Mouse (Mus musculus) thymus, adult 18-20 months (tissue): ENCODE measurements around the gene Wdr31.

Experiments
- DNase-seq, 2 experiments: peaks; one replicate each; pipeline ENCODE4 v3.0.0; 2022; ENCODE audit warnings: mixed read lengths in 2 of 2

Gene Wdr31

DNA sequence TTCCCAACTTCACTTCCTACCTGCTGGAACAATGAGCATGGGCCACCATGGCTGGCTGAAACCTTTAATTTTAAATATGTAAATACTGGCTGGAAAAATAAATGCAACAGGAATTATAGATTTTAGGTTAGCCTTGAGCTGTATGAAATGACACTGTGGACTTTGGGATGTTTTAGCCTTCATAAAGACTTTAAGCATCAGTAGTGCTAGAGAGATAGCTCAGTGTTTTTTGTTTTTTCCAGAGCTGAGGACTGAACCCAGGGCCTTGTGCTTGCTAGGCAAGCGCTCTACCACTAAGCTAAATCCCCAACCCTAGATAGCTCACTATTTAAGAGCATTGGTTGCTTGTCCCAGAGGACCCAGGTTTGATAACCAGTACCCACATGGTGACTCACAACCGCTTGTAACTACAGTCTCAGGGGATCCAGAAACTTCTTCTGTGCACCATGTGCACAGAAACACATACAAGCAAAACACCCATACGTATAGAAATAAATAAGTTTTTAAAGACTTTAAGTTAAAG, 33.4 kb downstream of the Wdr31 start:
- DNase-seq, result no peak

- DNase-seq, result no peak
Measured at GRCm38 (mm10) chr4:62435081-62435480, 35.6 kb downstream of the Wdr31 start, which contains the start of gene Rnf183. Rnf183 (minus strand) TSS chr4:62435252.

DNA sequence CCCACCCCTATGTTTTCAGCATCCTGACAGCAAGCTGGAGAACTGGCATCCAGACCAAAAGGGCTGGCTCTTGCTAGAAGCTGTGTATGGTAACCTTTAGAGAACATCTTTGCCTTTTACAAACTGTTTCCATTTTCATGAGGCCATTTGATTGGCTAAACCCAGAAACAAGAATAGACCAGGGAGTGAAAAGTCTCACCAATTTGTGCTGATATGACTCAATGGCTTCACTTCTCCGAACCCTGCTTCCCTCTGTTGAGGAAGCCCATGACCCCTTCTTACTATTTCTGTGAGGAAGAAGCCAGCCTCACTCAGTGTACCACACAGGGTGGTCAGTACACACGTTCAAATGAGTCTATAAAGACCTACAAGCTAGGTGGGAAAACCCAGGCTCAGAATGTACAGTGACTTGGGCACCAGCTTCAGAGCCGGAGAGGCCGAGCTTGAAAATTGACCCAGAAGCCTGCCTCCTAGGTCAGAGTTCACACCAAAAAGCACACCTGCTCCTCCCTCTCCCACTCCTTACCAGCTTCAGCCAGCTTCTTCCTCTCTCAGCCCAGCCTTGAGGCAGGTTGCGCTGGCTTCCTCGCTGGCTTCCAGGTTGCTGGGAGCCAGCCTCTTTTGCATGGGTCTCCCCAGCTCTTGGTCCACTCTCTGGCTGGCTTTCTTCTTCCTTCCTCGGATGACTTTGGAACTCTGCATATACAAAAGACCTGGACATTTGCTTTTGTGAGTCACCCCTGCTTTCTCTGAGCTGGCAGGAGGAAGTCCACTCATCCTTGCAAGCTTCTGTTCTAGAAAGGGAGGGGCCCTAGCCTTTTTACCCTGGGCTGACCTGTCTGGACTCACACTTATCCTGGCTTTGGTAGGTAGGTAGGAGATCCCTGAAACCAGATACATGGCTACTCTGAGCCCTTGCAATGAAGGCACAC, 36.5 kb downstream of the Wdr31 start:
- DNase-seq, result no peak

DNA sequence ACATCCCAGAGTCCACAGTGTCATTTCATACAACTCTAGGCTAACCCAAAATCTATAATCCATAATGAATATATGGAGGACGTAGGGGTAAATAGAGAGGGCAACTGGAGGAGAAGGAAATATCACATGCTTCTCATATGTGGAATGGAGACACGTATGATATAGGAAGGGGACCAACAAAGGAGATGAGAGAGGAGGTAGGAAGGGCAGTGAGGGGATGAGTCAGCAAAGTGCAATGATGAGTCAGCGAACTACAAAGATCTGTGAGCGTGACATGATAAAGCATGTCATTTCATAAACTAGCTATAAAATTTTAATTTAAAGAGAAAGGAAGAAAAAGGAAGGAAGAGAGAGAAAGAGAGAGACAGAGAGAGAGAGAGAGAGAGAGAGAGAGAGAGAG, 39.2 kb downstream of the Wdr31 start:
- DNase-seq, result no peak

DNA sequence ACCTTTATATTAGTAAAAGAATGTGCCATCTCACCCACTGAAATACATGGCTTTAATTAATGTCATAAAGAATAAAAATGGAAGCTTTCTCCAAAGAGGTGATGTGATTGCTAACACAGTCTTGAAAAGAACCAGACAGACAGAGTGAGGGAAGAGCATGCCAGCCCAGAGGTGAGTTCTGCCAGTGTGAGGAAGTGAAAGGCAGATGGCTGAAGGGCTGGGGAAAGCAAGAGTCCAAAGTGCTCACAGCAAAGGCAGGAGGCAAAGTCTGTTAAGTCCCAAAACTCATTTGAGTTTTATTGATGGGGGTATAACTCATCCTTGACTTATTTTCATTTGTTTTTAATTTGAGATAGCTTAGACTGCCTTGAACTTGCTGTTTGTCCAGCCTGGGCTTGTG, 40.0 kb downstream of the Wdr31 start:
- no peak for DNase-seq

- DNase-seq, result no peak
Measured at GRCm38 (mm10) chr4:62429616-62430015, 41.1 kb downstream of the Wdr31 start.

GRCm38 (mm10) chr4:62427978-62428758, 42.5 kb downstream of the Wdr31 start:
- no peak for DNase-seq

DNA sequence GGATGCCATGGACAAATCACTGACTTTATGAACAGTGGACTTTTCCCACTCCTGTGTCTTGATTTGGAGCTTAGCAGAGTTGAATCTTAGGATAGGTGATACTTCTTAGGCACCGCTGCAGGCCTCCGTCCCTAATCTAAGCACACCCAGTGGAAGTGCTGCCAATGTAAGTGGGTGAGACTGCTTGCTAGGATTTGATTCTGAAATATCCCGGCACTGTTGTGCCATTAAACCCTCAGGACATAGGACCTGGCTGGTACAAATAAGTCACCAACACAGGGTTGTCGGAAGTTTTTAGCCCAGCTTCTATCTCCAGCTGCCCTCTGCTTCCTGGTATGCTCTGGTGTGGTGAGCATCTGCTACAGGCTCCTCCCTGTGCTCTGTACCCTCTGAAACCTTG, 44.8 kb downstream of the Wdr31 start:
- no peak for DNase-seq

DNA sequence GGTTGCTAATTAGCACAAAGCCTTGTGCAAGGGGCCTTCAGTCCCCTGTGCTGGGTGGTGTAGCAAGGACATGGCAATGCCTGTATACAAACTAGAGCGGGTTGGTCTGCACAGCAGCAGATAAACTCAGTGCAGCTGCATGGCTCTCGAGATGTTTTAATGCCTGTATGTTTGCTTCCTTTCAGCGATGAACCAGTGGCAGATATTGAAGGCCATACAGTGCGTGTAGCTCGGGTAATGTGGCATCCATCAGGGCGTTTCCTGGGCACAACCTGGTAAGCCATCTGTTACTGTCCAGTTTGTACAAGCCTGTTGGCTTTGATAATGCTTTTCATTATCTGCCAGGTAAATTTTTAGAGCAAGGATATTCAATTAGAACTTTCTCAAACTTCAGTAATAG, 51.6 kb downstream of the Wdr31 start:
- DNase-seq, result no peak

GRCm38 (mm10) chr4:62418448-62418847, 52.2 kb downstream of the Wdr31 start:
- DNase-seq, result no peak

DNA sequence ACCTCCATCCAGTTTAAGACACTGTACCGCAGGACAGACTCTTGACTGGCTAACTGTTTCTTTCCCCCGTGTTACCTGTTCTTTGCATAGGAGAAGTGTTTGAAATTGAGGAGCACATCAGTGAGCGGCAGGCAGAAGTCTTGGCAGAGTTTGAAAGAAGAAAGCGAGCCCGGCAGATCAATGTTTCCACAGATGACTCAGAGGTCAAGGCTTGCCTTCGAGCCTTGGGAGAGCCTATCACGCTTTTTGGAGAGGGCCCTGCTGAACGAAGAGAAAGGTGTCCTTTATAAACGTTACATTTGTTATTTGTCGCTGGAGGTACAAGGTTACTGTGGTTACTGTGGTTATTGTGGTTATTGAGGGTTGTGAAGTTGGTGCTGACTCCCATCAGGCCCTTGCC, 59.1 kb downstream of the Wdr31 start:
- DNase-seq, result no peak

DNA sequence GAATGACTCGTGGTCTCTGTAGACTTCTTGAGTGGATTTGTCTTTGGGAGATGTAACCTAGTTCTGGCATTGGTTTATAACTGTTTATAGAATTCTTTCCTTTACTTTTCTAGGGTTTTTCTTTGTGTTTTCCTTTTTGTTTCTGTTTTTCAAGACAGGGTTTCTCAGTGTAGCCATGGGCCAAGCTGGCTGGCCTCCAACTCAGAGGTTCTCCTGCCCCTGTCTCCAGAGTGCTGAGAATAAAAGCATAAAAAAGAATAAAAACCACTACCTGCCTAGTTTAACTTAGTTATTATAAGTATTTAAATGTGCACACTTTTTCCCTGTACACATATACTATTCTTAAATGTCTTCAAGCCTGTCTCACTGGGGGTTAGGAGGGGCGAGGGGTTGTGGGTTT, 60.4 kb downstream of the Wdr31 start:
- no peak for DNase-seq

DNA sequence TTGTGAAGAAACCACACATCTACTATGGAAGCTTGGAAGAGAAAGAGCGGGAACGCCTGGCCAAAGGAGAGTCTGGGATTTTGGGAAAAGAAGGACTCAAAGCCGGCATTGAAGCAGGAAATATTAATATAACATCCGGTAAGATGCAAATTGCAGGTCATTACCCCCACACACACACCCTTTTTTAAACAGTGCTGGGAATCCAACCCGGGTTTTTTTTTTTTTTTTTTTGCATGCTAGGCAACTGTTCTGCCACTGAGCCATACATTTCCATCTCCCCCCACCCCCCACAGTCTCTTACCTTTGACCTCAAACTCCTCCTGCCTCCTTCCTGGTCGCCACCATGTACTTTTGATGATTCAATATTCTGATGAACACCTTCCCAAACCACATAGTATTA, 61.1 kb downstream of the Wdr31 start:
- DNase-seq, result no peak

DNA sequence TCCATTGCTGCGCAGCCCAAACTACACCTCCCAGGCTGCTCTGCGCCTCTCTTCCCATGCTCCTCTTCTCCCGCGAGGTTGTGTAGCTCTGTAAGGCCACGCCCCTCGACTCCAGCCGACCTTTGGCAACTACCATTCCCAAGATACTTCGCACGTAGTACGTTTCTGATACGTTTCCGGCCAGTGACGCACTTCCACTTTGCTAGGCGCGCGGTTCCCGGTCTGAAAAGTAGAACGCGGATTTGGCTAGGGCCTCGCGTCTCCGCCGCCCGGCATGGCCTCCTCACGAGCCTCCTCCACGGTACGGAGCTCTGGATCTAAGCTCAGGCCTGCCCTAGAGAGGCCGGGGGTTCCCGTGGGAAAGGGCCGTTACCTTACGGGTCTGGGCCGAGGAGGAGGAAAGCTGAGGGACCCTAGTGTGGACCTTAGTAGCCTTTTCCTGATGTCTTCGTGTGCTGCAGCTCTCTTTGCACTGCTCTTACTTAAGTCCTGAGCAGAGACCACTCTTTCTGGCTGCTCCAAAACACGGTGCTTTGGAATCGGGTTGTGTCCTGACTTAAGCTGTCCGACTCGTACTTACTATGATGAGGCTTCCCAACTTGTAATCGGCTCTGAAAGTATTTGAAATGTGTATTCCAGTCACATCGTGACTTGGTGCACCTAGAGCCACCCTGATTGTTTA, 62.0 kb downstream of the Wdr31 start, which contains the start of the genes Cdc26 and Prpf4:
Gene Cdc26 (minus strand): TSS at position 42 of the 682 bp plus-strand sequence.
Gene Prpf4 (plus strand): TSS at position 197 of the 682 bp plus-strand sequence.
- peak; percentile 97 to 98 for DNase-seq

DNA sequence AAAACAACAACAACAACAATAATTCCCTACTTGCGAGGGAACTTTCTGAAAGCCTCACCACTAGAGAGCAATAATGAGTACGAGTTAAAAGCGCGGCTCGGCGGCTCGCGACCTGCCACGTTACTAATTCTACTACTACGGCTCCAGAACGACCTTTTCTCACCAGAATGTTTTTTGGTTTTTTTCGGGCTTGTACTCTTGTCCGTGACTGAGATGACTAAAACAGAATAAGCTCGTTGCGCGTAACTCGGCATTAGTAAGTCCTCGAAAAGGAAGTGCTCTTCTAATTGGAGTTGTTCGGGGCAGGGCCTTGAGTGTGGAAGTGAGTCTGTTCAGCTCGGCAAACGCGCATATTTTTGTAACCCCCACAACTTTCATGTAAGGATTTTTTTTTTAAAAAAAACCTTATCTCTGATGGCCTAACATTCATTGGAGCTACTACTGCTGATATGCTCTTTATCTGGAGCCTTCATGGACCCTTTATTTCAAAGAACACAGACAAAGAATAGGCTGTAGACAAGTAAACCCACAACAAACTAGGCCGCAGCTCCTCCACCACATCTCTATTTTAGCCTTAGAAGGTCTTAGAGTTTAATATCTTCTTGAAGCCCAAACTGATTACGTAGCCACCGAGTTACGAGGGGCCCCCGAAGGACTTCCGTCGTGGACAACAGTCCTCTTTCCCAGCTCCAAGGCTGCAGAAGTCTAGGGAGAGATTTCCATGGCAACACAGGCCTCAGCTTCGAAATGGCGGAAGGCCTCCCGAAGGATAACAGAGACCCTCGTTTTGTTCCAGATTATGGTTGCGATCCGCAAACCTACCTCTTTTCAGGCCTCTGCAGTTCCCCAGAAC, 62.7 kb downstream of the Wdr31 start:
- DNase-seq, result peak; percentile 22 to 38

DNA sequence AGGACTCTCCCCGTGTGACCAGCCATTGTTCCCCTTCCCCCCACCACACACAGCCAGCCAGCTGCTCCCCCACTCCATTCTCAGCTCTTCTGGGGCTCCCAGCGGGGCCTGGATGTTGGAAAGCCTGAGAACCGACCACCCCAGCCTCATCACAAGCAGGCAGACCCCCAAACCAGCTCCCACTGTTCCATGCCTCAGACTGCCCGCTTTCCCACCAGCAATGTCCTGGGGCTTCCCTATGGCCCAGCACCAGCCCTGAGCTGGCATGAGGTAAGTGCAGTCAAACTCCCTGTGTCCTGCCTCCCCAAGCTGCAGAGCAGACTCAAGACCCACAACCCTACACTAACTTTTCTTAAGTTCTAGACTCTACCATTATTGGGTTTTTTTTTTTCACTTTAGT, 64.6 kb downstream of the Wdr31 start:
- no peak for DNase-seq

- no peak for DNase-seq
Measured at GRCm38 (mm10) chr4:62398956-62399355, 71.7 kb downstream of the Wdr31 start.
